Mouse (Mus musculus) liver, adult 2 months (tissue): Measurements from ENCODE around the gene Rbmxl1.

ENCODE experiments used
- CTCF ChIP-seq: fragments of 200-500 bp; IDR thresholded peaks from 2 replicates; pipeline ENCODE4 v1.5.1; 2011; ENCODE audit warnings: low read depth, low read length, control low read depth
- POLR2A ChIP-seq: fragments of 200-500 bp; IDR thresholded peaks from 2 replicates; pipeline ENCODE4 v1.6.1; 2011; ENCODE audit warnings: low read length, control low read depth; ENCODE audit not compliant: insufficient read depth; ENCODE audit errors: extremely low read depth

GRCm38 (mm10) chr8:78550752-78551134 is 42.0 kb upstream of the Rbmxl1 start:
- TF ChIP-seq CTCF (no peak), POLR2A (no peak)
